Mouse (Mus musculus): ENCODE data around the gene Tmem217. TPM values are rescaled to one million over a fixed set of nuclear protein-coding genes. Genes with fewer than 3 reads are reported as not detected.
A peak's percentile ranks its signal among the peaks of the same experiment; 100 is the strongest.
"Not testable (repeated sequence)": the region's sequence is repeated elsewhere in the genome, so short reads cannot be mapped to it uniquely, and the experiment has no call there.

Gene Tmem217
- polyA plus RNA-seq, 1 experiment from 2014 or later, result not detected

DNA sequence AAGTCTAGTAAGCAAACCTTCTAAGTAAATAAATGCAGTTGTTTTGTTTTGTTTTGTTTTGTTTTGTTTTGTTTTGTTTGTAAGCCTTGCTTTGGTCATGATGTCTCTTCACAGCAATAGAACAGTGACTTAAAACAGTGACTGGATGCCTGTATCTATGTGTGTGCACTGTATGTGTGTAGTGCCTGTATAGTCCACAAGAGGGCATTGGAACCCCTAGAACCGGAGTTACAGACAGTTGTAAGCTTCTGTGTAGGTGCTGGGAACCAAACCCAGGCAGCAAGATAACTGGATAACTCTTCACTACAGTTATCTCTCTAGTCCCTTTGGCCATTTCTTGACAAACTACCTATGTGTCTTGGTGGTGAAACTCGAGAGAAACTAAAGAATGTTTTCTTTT, 26.6 kb downstream of the Tmem217 start:
- ATAC-seq, result no peak
- Histone ChIP-seq H3K4me2 (ENCODE audit: low read length) (no peak overlapping the region), H3K27me3 (replicated peaks; ENCODE audit: control insufficient read depth, insufficient read depth, low read length) (no peaks in the 10 kb centered on the region), H3K36me3 (ENCODE audit: control insufficient read depth, insufficient read depth, low read length) (no peaks in the 10 kb centered on the region), H3K9ac (ENCODE audit: low read length) (no peak overlapping the region), H3K27ac (ENCODE audit: low read depth, low read length) (no peak overlapping the region), H3K9me3 (replicated peaks; ENCODE audit: control insufficient read depth, low read length) (no peaks in the 10 kb centered on the region), H3K4me1 (ENCODE audit: control insufficient read depth, insufficient read depth, low read length) (no peaks in the 10 kb centered on the region), H3K4me3 (ENCODE audit: low read depth, low read length) (no peak overlapping the region)
- no peak for DNase-seq (ENCODE audit: low spot score)
- WGBS, result 73% methylated on average over 2 of the region's 2 CpGs

DNA sequence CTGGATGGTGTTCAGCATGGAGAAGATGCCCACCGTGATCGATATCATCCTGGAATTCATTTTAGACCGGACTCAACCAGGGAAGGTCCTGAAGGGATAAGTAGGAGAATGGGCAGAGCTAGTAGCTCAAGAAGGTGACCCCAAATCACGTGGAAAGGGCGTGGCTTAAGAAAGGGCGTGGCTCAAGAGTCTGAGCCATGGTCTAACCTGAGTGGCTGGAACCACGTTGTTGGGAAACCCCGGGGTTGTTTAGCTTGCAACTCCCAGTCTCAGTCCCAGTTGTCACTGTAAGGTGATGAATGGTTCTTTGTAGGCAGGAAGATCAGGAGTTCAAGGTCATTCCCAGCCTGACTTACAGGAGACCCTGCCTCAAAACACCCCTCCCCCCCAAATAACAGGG, 32.5 kb downstream of the Tmem217 start:
- ATAC-seq, result no peak
- WGBS, result 75% methylated on average over 8 of the region's 8 CpGs
- Histone ChIP-seq H3K9me3 (replicated peaks; ENCODE audit: control insufficient read depth, low read length) (no peaks in the 10 kb centered on the region), H3K4me1 (ENCODE audit: control insufficient read depth, insufficient read depth, low read length) (no peaks in the 10 kb centered on the region), H3K4me3 (ENCODE audit: low read depth, low read length) (no peak overlapping the region), H3K36me3 (ENCODE audit: control insufficient read depth, insufficient read depth, low read length) (no peaks in the 10 kb centered on the region), H3K27ac (ENCODE audit: low read depth, low read length) (no peak overlapping the region), H3K27me3 (replicated peaks; ENCODE audit: control insufficient read depth, insufficient read depth, low read length) (no peaks in the 10 kb centered on the region), H3K4me2 (ENCODE audit: low read length) (no peak overlapping the region), H3K9ac (ENCODE audit: low read length) (no peak overlapping the region)
- DNase-seq (ENCODE audit: low spot score), result no peak

DNA sequence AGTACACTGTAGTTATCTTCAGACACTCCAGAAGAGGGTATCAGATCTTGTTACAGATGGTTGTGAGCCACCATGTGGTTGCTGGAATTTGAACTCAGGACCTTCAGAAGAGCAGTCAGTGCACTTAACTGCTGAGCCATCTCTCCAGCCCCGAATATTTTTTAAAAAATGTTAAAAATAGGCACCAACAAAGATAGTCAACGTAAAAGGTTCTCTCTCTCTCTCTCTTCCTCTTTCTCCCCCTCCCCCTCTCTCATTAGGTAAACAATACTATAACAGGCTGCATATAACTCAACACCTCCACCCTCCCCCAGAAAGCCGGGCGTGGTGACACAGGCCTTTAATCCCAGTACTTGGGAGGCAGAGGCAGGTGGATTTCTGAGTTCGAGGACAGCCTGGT, 33.5 kb downstream of the Tmem217 start:
- H3K9me3 ChIP-seq (replicated peaks; ENCODE audit: control insufficient read depth, low read length); H3K36me3 ChIP-seq (ENCODE audit: control insufficient read depth, insufficient read depth, low read length); H3K27ac ChIP-seq (ENCODE audit: low read depth, low read length); H3K4me1 ChIP-seq (ENCODE audit: control insufficient read depth, insufficient read depth, low read length); DNase-seq (ENCODE audit: low spot score); H3K4me3 ChIP-seq (ENCODE audit: low read depth, low read length); H3K9ac ChIP-seq (ENCODE audit: low read length); H3K4me2 ChIP-seq (ENCODE audit: low read length); ATAC-seq; H3K27me3 ChIP-seq (replicated peaks; ENCODE audit: control insufficient read depth, insufficient read depth, low read length): not testable (repeated sequence)
- WGBS, result 93% methylated on average over 5 of the region's 5 CpGs

DNA sequence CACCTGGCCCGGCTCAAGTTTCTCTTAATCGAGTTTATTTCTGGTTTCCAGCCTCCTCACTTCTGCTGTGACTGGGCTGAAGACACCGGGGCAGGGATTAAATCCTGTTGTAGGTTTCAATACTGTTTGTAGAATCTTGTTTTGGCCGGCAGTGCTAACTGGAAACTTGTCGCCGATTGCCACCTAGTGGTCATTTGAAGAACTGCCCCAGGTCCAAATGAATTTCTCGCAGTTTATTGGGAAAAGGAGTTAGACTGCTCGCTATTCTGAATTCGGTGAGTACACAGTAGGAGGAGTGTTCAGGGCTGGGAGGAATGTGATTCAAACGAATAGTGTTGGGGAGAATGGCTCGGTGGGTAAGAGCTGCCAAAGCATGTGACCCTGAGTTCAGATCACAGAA, 37.8 kb downstream of the Tmem217 start:
- H3K36me3 ChIP-seq (ENCODE audit: control insufficient read depth, insufficient read depth, low read length), result no peaks in the 10 kb centered on the region
- H3K9ac ChIP-seq (ENCODE audit: low read length), result no peak overlapping the region
- no peak overlapping the region for H3K27ac ChIP-seq (ENCODE audit: low read depth, low read length)
- WGBS, result 3% methylated on average over 11 of the region's 11 CpGs
- no peaks in the 10 kb centered on the region for H3K4me1 ChIP-seq (ENCODE audit: control insufficient read depth, insufficient read depth, low read length)
- ATAC-seq (peak; percentile 50; the same call in 1 of the 2 replicates), DNase-seq (ENCODE audit: low spot score) (peak; percentile 90)
- H3K4me2 ChIP-seq (ENCODE audit: low read length), result no peak overlapping the region
- no peaks in the 10 kb centered on the region for H3K27me3 ChIP-seq (replicated peaks; ENCODE audit: control insufficient read depth, insufficient read depth, low read length)
- no peaks in the 10 kb centered on the region for H3K9me3 ChIP-seq (replicated peaks; ENCODE audit: control insufficient read depth, low read length)
- no peak overlapping the region for H3K4me3 ChIP-seq (ENCODE audit: low read depth, low read length)

DNA sequence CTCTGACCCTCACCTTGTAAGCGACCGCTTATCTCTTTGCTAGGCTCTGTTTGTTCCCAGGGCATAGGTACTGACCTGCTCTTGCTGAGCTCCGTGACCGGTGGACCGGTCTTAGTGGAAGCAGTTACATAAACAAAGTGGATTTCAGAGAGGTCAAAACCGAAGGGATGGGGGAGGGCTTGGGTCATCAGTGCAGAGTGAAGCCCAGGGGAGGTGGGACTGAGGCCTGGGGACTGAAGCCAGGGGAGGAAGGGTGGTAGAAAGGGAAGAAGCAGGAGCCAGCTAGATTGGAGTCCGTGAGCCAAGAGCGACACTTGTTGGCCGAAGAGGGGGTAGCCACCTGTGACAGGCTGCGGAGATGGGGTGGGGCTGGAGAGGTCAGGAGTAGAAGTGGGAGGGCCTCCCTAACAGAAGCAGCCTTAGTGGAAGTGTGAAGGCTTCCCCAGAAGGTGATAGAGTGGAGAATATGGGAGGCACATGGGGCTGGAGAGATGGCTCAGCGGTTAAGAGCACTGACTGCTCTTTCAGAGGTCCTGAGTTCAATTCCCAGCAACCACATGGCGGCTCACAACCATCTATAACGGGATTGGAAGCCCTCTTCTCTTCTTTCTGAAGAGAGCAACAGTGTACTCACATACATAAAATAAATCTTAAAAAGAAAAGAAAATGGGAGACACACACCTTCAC, 39.0 kb downstream of the Tmem217 start:
- H3K9ac ChIP-seq (ENCODE audit: low read length), result no peak overlapping the region
- H3K27ac ChIP-seq (ENCODE audit: low read depth, low read length), result no peak overlapping the region
- 44% methylated on average over 13 of the region's 13 CpGs for WGBS
- H3K9me3 ChIP-seq (replicated peaks; ENCODE audit: control insufficient read depth, low read length), result no peaks in the 10 kb centered on the region
- H3K4me3 ChIP-seq (ENCODE audit: low read depth, low read length), result no peak overlapping the region
- DNase-seq (ENCODE audit: low spot score) (peak; percentile 53), ATAC-seq (0 out of 2 replicates have a peak, but pooled peaks have one; percentile 20)
- H3K36me3 ChIP-seq (ENCODE audit: control insufficient read depth, insufficient read depth, low read length), result no peaks in the 10 kb centered on the region
- H3K4me2 ChIP-seq (ENCODE audit: low read length), result no peak overlapping the region
- H3K27me3 ChIP-seq (replicated peaks; ENCODE audit: control insufficient read depth, insufficient read depth, low read length), result no peaks in the 10 kb centered on the region
- H3K4me1 ChIP-seq (ENCODE audit: control insufficient read depth, insufficient read depth, low read length), result no peaks in the 10 kb centered on the region

DNA sequence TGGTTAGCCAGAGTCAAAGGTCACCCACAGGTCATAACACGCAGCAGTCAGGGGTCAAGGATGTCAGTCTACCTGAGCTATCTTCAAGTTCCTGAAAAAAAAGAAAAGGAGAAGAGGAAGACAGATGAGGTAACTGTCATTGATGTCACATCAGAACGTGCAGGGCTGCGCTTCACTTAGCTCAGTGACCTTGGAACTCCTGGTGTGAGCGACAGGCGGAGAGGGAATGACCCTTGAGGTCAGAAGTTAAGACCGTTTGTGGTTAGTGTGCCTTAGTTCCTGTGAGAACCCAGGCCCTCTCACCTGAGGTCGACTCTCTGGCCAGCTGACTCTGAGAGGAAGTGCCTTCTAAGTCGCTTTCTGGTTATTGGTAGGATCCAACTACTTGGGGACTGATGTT, 41.5 kb downstream of the Tmem217 start:
- 71% methylated on average over 8 of the region's 8 CpGs for WGBS
- Histone ChIP-seq H3K4me3 (ENCODE audit: low read depth, low read length) (no peak overlapping the region), H3K9me3 (replicated peaks; ENCODE audit: control insufficient read depth, low read length) (no peaks in the 10 kb centered on the region), H3K9ac (ENCODE audit: low read length) (no peak overlapping the region), H3K36me3 (ENCODE audit: control insufficient read depth, insufficient read depth, low read length) (no peaks in the 10 kb centered on the region), H3K27ac (ENCODE audit: low read depth, low read length) (no peak overlapping the region), H3K27me3 (replicated peaks; ENCODE audit: control insufficient read depth, insufficient read depth, low read length) (no peaks in the 10 kb centered on the region), H3K4me1 (ENCODE audit: control insufficient read depth, insufficient read depth, low read length) (no peaks in the 10 kb centered on the region), H3K4me2 (ENCODE audit: low read length) (no peak overlapping the region)
- ATAC-seq (no peak), DNase-seq (ENCODE audit: low spot score) (no peak)

DNA sequence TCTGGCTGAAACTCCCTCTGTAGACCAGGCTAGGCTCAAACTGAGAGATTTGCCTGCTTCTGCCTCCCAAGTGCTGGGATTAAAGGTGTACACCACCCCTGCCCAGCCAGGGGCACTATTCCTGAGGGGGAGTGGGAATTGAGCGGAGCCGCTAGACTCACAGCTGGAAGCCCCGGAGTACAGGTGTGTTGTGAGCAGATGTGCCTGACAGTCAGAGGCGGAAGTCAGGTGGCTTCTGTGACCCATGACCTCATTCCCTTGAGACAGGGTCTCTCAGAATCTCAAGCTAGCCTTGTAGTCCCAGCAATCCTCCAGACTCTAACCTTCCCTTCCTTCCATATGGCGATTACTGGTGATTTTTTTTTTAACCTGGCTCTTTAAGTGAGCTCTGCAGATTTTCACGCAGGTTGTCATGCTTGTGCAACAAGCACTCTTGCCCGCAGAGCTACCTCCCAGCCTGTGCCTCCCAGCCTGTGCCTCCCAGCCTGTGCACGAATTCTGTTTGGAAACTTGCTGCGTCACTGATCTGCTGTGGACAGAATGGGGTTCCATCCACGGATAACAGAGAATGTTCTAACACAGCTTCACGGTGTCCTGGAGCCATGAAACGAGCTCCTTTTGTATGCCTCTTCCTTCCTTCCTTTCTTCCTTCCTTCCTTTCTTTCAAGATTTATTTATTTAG, 43.1 kb downstream of the Tmem217 start:
- H3K4me1 ChIP-seq (ENCODE audit: control insufficient read depth, insufficient read depth, low read length), result no peaks in the 10 kb centered on the region
- 76% methylated on average over 12 of the region's 12 CpGs for WGBS
- H3K27ac ChIP-seq (ENCODE audit: low read depth, low read length), result no peak overlapping the region
- no peak overlapping the region for H3K4me2 ChIP-seq (ENCODE audit: low read length)
- no peaks in the 10 kb centered on the region for H3K27me3 ChIP-seq (replicated peaks; ENCODE audit: control insufficient read depth, insufficient read depth, low read length)
- no peak overlapping the region for H3K4me3 ChIP-seq (ENCODE audit: low read depth, low read length)
- ATAC-seq (no peak), DNase-seq (ENCODE audit: low spot score) (no peak)
- no peaks in the 10 kb centered on the region for H3K9me3 ChIP-seq (replicated peaks; ENCODE audit: control insufficient read depth, low read length)
- H3K9ac ChIP-seq (ENCODE audit: low read length), result no peak overlapping the region
- H3K36me3 ChIP-seq (ENCODE audit: control insufficient read depth, insufficient read depth, low read length), result no peaks in the 10 kb centered on the region

DNA sequence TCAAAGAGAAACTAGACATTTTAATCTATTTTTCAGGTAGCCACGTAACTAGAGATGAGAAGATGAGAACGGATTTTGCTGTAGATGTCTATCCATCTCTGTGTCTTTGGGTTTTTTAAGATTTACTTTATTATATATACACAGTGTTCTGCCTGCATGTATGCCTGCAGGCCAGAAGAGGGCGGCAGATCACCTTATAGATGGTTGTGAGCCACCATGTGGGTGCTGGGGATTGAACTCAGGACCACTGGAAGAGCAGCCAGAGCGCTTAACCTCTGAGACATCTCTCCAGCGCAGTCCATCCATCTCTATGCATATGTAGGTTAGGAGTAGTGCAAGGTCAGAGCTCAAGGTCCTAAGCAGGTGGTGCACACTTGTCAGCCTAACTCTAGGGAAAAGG, 48.5 kb downstream of the Tmem217 start:
- 76% methylated on average over 5 of the region's 5 CpGs for WGBS
- H3K9ac ChIP-seq (ENCODE audit: low read length), result no peak overlapping the region
- ATAC-seq (no peak), DNase-seq (ENCODE audit: low spot score) (no peak)
- no peaks in the 10 kb centered on the region for H3K9me3 ChIP-seq (replicated peaks; ENCODE audit: control insufficient read depth, low read length)
- no peaks in the 10 kb centered on the region for H3K27me3 ChIP-seq (replicated peaks; ENCODE audit: control insufficient read depth, insufficient read depth, low read length)
- H3K27ac ChIP-seq (ENCODE audit: low read depth, low read length), result no peak overlapping the region
- H3K4me2 ChIP-seq (ENCODE audit: low read length), result no peak overlapping the region
- H3K36me3 ChIP-seq (ENCODE audit: control insufficient read depth, insufficient read depth, low read length), result no peaks in the 10 kb centered on the region
- H3K4me3 ChIP-seq (ENCODE audit: low read depth, low read length), result no peak overlapping the region
- 0 out of 2 replicates have a peak, but pooled peaks cover 2% of the 10 kb centered on the region for H3K4me1 ChIP-seq (ENCODE audit: control insufficient read depth, insufficient read depth, low read length)
